Mouse (Mus musculus) left cerebral cortex, postnatal 10 days (tissue): ENCODE measurements at regions not wholly inside any gene's neighbourhood (a gene's known extent, or its start where the extent isn't known, plus 50 kb on each side); places are given as distances from the start of the nearest gene placed in this dataset.
A peak's percentile ranks its signal among the peaks of the same experiment; 100 is the strongest.

Experiments used
- DNase-seq, 2 experiments: peaks; one replicate each; pipeline ENCODE4 v3.0.0; 2021 to 2022; ENCODE audit warnings: low spot score in 2 of 2, mixed read lengths in 1 of 2; ENCODE audit errors: extremely low spot score in 1 of 2
- intact Hi-C: fragments of 180-260 bp; cut with DNase I; formaldehyde crosslinking; loops from one replicate; pipeline ENCODE4 v1.15.1; 2025
- microRNA-seq: library from miRNA; unstranded; fragments of <30 nt; microRNA quantifications from one replicate; pipeline ENCODE4 v1.2.0, GENCODE M21; 2022

GRCm38 (mm10) chr3:140129065-140129778, 923.7 kb downstream of the Stpg2 start:
- no peak for DNase-seq
- intact Hi-C loops, result no loop called here

GRCm38 (mm10) chr3:140143900-140144299, 938.4 kb downstream of the Stpg2 start:
- DNase-seq, result no peak
- intact Hi-C loops, result no loop called here

- intact Hi-C loops, result no loop called here
- DNase-seq, result no peak
Measured at GRCm38 (mm10) chr3:140147158-140147933, 941.9 kb downstream of the Stpg2 start.

GRCm38 (mm10) chr3:140150530-140150951, 945.0 kb downstream of the Stpg2 start:
- intact Hi-C loops, result no loop called here
- peak in 1 of 2 experiments; percentile 8 for DNase-seq

GRCm38 (mm10) chr3:140179471-140179870, 974.0 kb downstream of the Stpg2 start:
- intact Hi-C loops, result no loop called here
- DNase-seq, result peak in 1 of 2 experiments; percentile 25

GRCm38 (mm10) chr3:140182690-140183089, 977.2 kb downstream of the Stpg2 start:
- intact Hi-C loops, result no loop called here
- no peak for DNase-seq

GRCm38 (mm10) chr3:140184899-140185525, 979.5 kb downstream of the Stpg2 start:
- intact Hi-C loops, result no loop called here
- DNase-seq, result no peak

GRCm38 (mm10) chr3:140205914-140206313, 1000.4 kb downstream of the Stpg2 start:
- intact Hi-C loops, result no loop called here
- DNase-seq, result no peak

- intact Hi-C loops, result no loop called here
- DNase-seq, result no peak
Measured at GRCm38 (mm10) chr3:140221478-140221877, 990.7 kb downstream of the Pdha2 start.

GRCm38 (mm10) chr3:140230712-140231111, 981.4 kb downstream of the Pdha2 start:
- intact Hi-C loops, result no loop called here

GRCm38 (mm10) chr3:140233144-140233543, 979.0 kb downstream of the Pdha2 start:
- intact Hi-C loops, result no loop called here

More at GRCm38 (mm10) chr3:140230712-140231111, 981.4 kb downstream of the Pdha2 start:
- no peak for DNase-seq

GRCm38 (mm10) chr3:140233809-140234208, 978.3 kb downstream of the Pdha2 start:
- no peak for DNase-seq
- intact Hi-C loops, result no loop called here

More at GRCm38 (mm10) chr3:140233144-140233543, 979.0 kb downstream of the Pdha2 start:
- no peak for DNase-seq

GRCm38 (mm10) chr3:140239276-140239675, 972.9 kb downstream of the Pdha2 start:
- intact Hi-C loops, result no loop called here
- DNase-seq, result no peak

Small RNA genes lying in the stretch of these regions (microRNA-seq; reads per million reads assigned to microRNA genes)
- gene Mir7j, result 25.3 reads per million, percentile 43 among the genes with 10 or more reads in this experiment
